Mouse (Mus musculus): ENCODE measurements at regions not wholly inside any gene's neighbourhood (a gene's known extent, or its start where the extent isn't known, plus 50 kb on each side); places are given as distances from the start of the nearest gene placed in this dataset.

- TF ChIP-seq CTCF (conservative IDR thresholded peaks at IDR 0.05; ENCODE audit: insufficient read depth, insufficient read length, low read depth, low read length) (no peak), POLR2A (IDR thresholded peaks at IDR 0.05; ENCODE audit: low read depth, low read length) (no peak)
These were observed 118.6 kb upstream of the Snx19 start for GRCm38 (mm10) chr9:30308281-30308680.

All from kidney, adult 2 months (tissue).